Mouse (Mus musculus) lung, postnatal 10 days (tissue): ENCODE measurements at regions not wholly inside any gene's neighbourhood (a gene's known extent, or its start where the extent isn't known, plus 50 kb on each side); places are given as distances from the start of the nearest gene placed in this dataset.

Experiments
- DNase-seq: peaks from one replicate; pipeline ENCODE4 v3.0.0; 2021

DNA sequence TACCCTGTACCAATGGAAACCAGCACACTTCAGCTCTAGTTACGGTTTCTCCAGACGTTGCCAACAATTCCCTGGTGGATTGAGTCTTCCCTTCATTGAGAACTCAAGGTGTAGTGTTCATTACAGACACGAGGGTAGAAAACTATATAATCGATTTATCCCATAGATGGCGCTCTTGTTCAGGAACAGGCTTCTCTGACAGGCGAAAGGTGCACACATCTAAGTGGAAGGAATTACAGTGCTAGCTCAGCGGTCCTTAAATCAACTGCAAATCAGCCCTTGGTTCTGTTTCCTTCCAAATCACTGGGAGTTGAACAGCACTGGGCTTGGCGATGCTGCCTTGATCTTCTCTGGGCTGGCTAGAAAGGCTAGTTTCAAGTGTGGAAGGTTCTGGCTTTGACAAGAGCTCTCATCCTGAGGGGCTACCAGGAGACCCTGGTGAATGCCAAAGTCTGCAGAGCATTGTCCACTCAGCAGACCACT lies 161.1 kb downstream of the March11 start:
- peak; percentile 62 for DNase-seq

DNA sequence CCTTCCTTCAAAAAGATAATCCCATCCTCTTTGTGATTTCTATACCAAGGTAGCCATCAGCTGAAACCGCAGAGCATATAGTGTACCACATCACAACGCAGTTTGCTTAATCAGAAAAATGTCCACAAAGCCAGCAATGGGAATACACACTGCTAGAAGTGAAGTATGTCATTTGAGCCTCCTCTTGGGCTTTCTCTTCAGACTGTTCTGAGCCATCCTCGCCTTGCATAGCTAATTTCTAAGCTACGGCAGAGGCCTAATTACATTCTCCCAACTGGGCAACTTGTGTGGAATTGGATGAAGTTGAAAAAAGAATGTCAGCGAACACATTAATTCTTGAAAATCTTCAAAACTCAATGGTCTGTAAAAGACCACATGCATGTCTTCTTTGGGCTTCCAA lies 178.5 kb downstream of the March11 start:
- DNase-seq: no peak
